Mouse (Mus musculus): ENCODE results near the gene Cdh20.

Cdh20 gene

GRCm38 (mm10) chr1:104768371-104769249, at the start of gene Cdh20:
Gene Cdh20, plus strand, starts transcription at chr1:104768529.
- no peak for DNase-seq (ENCODE audit: low spot score)

- DNase-seq (ENCODE audit: low spot score): no peak
These were observed 21.5 kb upstream of the Cdh20 start for GRCm38 (mm10) chr1:104746816-104747215.

- no peak for DNase-seq (ENCODE audit: low spot score)
These were observed 20.9 kb upstream of the Cdh20 start for GRCm38 (mm10) chr1:104747438-104747837.

GRCm38 (mm10) chr1:104754483-104754882, 13.8 kb upstream of the Cdh20 start:
- DNase-seq (ENCODE audit: low spot score): no peak

GRCm38 (mm10) chr1:104755896-104756295, 12.4 kb upstream of the Cdh20 start:
- no peak for DNase-seq (ENCODE audit: low spot score)

GRCm38 (mm10) chr1:104769250-104769607, 900 bp downstream of the Cdh20 start:
- no peak for DNase-seq (ENCODE audit: low spot score)

GRCm38 (mm10) chr1:104771937-104772336, 3.6 kb downstream of the Cdh20 start:
- no peak for DNase-seq (ENCODE audit: low spot score)

- no peak for DNase-seq (ENCODE audit: low spot score)
These were observed 4.9 kb downstream of the Cdh20 start for GRCm38 (mm10) chr1:104773207-104773606.

- no peak for DNase-seq (ENCODE audit: low spot score)
These were observed 25.2 kb downstream of the Cdh20 start for GRCm38 (mm10) chr1:104793488-104793887.

- peak; percentile 29 for DNase-seq (ENCODE audit: low spot score)
These were observed 27.8 kb downstream of the Cdh20 start for GRCm38 (mm10) chr1:104796146-104796545.

GRCm38 (mm10) chr1:104797139-104797538, 28.8 kb downstream of the Cdh20 start:
- DNase-seq (ENCODE audit: low spot score): no peak

- DNase-seq (ENCODE audit: low spot score): no peak
These were observed 36.4 kb downstream of the Cdh20 start for GRCm38 (mm10) chr1:104804746-104805145.

GRCm38 (mm10) chr1:104807214-104807613, 38.9 kb downstream of the Cdh20 start:
- DNase-seq (ENCODE audit: low spot score): no peak

- no peak for DNase-seq (ENCODE audit: low spot score)
These were observed 49.2 kb downstream of the Cdh20 start for GRCm38 (mm10) chr1:104817510-104817909.

- no peak for DNase-seq (ENCODE audit: low spot score)
These were observed 59.8 kb downstream of the Cdh20 start for GRCm38 (mm10) chr1:104828106-104828505.

GRCm38 (mm10) chr1:104838206-104838915, 70.0 kb downstream of the Cdh20 start:
- no peak for DNase-seq (ENCODE audit: low spot score)

- DNase-seq (ENCODE audit: low spot score): no peak
These were observed 70.7 kb downstream of the Cdh20 start for GRCm38 (mm10) chr1:104839051-104839450.

- DNase-seq (ENCODE audit: low spot score): no peak
These were observed 80.1 kb downstream of the Cdh20 start for GRCm38 (mm10) chr1:104848256-104848919.

- no peak for DNase-seq (ENCODE audit: low spot score)
These were observed 80.6 kb downstream of the Cdh20 start for GRCm38 (mm10) chr1:104848920-104849272.

- no peak for DNase-seq (ENCODE audit: low spot score)
These were observed 109.1 kb downstream of the Cdh20 start for GRCm38 (mm10) chr1:104877384-104877783.

- DNase-seq (ENCODE audit: low spot score): no peak
These were observed 133.5 kb downstream of the Cdh20 start for GRCm38 (mm10) chr1:104901815-104902214.

- DNase-seq (ENCODE audit: low spot score): no peak
These were observed 135.1 kb downstream of the Cdh20 start for GRCm38 (mm10) chr1:104903409-104903808.

- no peak for DNase-seq (ENCODE audit: low spot score)
These were observed 144.1 kb downstream of the Cdh20 start for GRCm38 (mm10) chr1:104912407-104912806.
